Mouse (Mus musculus) embryo, embryonic 11.5 days (tissue): ENCODE results near the gene 4930407I10Rik.

Experiments
- DNase-seq: peaks from one replicate; pipeline ENCODE4 v3.0.0-alpha.2; 2012; ENCODE audit warnings: low read depth, low spot score

The 4930407I10Rik gene

GRCm38 (mm10) chr15:82058719-82059201 lies at the start of gene 4930407I10Rik:
TSS of gene 4930407I10Rik (plus strand) at chr15:82059151.
- DNase-seq: no peak

GRCm38 (mm10) chr15:82011947-82012346 lies 47.0 kb upstream of the 4930407I10Rik start:
- DNase-seq: no peak

GRCm38 (mm10) chr15:82014745-82015391 lies 44.1 kb upstream of the 4930407I10Rik start:
- DNase-seq: no peak

- DNase-seq: no peak
Observed at GRCm38 (mm10) chr15:82015392-82016100, 43.4 kb upstream of the 4930407I10Rik start.

- DNase-seq: peak; percentile 99
Observed at GRCm38 (mm10) chr15:82016101-82016808, 42.7 kb upstream of the 4930407I10Rik start.

- DNase-seq: no peak
Observed at GRCm38 (mm10) chr15:82016830-82017229, 42.1 kb upstream of the 4930407I10Rik start.

- DNase-seq: no peak
Observed at GRCm38 (mm10) chr15:82017461-82017860, 41.5 kb upstream of the 4930407I10Rik start.

- no peak for DNase-seq
Observed at GRCm38 (mm10) chr15:82019288-82019687, 39.7 kb upstream of the 4930407I10Rik start.

- no peak for DNase-seq
Observed at GRCm38 (mm10) chr15:82022535-82023088, 36.3 kb upstream of the 4930407I10Rik start.

GRCm38 (mm10) chr15:82023965-82024635 lies 34.9 kb upstream of the 4930407I10Rik start:
- DNase-seq: no peak

- no peak for DNase-seq
Observed at GRCm38 (mm10) chr15:82027276-82027675, 31.7 kb upstream of the 4930407I10Rik start.

GRCm38 (mm10) chr15:82027726-82028125 lies 31.2 kb upstream of the 4930407I10Rik start:
- DNase-seq: no peak

GRCm38 (mm10) chr15:82032386-82032785 lies 26.6 kb upstream of the 4930407I10Rik start:
- DNase-seq: no peak

- no peak for DNase-seq
Observed at GRCm38 (mm10) chr15:82033762-82034161, 25.2 kb upstream of the 4930407I10Rik start, which contains the start of gene Desi1. TSS of gene Desi1 (minus strand) at chr15:82033862.

GRCm38 (mm10) chr15:82035904-82036689 lies 22.9 kb upstream of the 4930407I10Rik start:
- DNase-seq: no peak

- DNase-seq: no peak
Observed at GRCm38 (mm10) chr15:82040650-82041049, 18.3 kb upstream of the 4930407I10Rik start.

GRCm38 (mm10) chr15:82044166-82044784 lies 14.7 kb upstream of the 4930407I10Rik start:
- no peak for DNase-seq

GRCm38 (mm10) chr15:82046246-82046891 lies 12.6 kb upstream of the 4930407I10Rik start:
- DNase-seq: no peak

- DNase-seq: peak; percentile 75
Observed at GRCm38 (mm10) chr15:82047080-82047883, 11.7 kb upstream of the 4930407I10Rik start, which contains the start of gene Snu13. TSS of gene Snu13 (minus strand) at chr15:82047598.
